Mouse (Mus musculus): ENCODE measurements around the gene Nanos3.
A peak's percentile ranks its signal among the peaks of the same experiment; 100 is the strongest.

The Nanos3 gene

GRCm38 (mm10) chr8:84201545-84202245, 16.7 kb upstream of the Nanos3 start:
- DNase-seq (ENCODE audit: low spot score): peak; percentile 81

GRCm38 (mm10) chr8:84200652-84201544, 15.9 kb upstream of the Nanos3 start:
- DNase-seq (ENCODE audit: low spot score): peak; percentile 91

- no peak for DNase-seq (ENCODE audit: low spot score)
Observed at GRCm38 (mm10) chr8:84200126-84200555, 15.1 kb upstream of the Nanos3 start.

GRCm38 (mm10) chr8:84199348-84200125, 14.5 kb upstream of the Nanos3 start:
- no peak for DNase-seq (ENCODE audit: low spot score)

- DNase-seq (ENCODE audit: low spot score): no peak
Observed at GRCm38 (mm10) chr8:84198871-84199270, 13.9 kb upstream of the Nanos3 start.

- peak; percentile 83 for DNase-seq (ENCODE audit: low spot score)
Observed at GRCm38 (mm10) chr8:84197922-84198774, 13.1 kb upstream of the Nanos3 start.

GRCm38 (mm10) chr8:84197141-84197921, 12.3 kb upstream of the Nanos3 start:
- peak; percentile 73 for DNase-seq (ENCODE audit: low spot score)

- no peak for DNase-seq (ENCODE audit: low spot score)
Observed at GRCm38 (mm10) chr8:84194224-84194743, 9.3 kb upstream of the Nanos3 start.

GRCm38 (mm10) chr8:84193566-84193965, 8.5 kb upstream of the Nanos3 start:
- DNase-seq (ENCODE audit: low spot score): no peak

- DNase-seq (ENCODE audit: low spot score): no peak
Observed at GRCm38 (mm10) chr8:84193161-84193560, 8.1 kb upstream of the Nanos3 start.

GRCm38 (mm10) chr8:84192555-84192954, 7.5 kb upstream of the Nanos3 start:
- DNase-seq (ENCODE audit: low spot score): peak; percentile 88

GRCm38 (mm10) chr8:84192023-84192422, 7.0 kb upstream of the Nanos3 start:
- peak; percentile 80 for DNase-seq (ENCODE audit: low spot score)

GRCm38 (mm10) chr8:84190191-84190867, 5.3 kb upstream of the Nanos3 start:
- DNase-seq (ENCODE audit: low spot score): no peak

GRCm38 (mm10) chr8:84189603-84190002, 4.6 kb upstream of the Nanos3 start:
- DNase-seq (ENCODE audit: low spot score): no peak

GRCm38 (mm10) chr8:84188671-84189070, 3.7 kb upstream of the Nanos3 start:
- DNase-seq (ENCODE audit: low spot score): no peak

- peak; percentile 46 for DNase-seq (ENCODE audit: low spot score)
Observed at GRCm38 (mm10) chr8:84187065-84187755, 2.2 kb upstream of the Nanos3 start.

- peak; percentile 74 for DNase-seq (ENCODE audit: low spot score)
Observed at GRCm38 (mm10) chr8:84186547-84186946, 1.5 kb upstream of the Nanos3 start.

GRCm38 (mm10) chr8:84184085-84185043, 653 bp downstream of the Nanos3 start:
- DNase-seq (ENCODE audit: low spot score): peak; percentile 22

Data from urinary bladder, postnatal 25 days (tissue).